Mouse (Mus musculus) splenic B cell, adult 2 months (primary cell): ENCODE measurements around the gene Tmem255b.

Source experiments
- DNase-seq: peaks from one replicate; pipeline ENCODE4 v3.0.0-alpha.2; 2011; ENCODE audit warnings: low read depth, low spot score
- H3K27me3 ChIP-seq: 2 replicates; pipeline ENCODE4 v1.6.1; 2012; ENCODE audit warnings: mild to moderate bottlenecking, low read length, moderate library complexity, mixed read lengths; ENCODE audit not compliant: control insufficient read depth, poor library complexity, insufficient read depth, severe bottlenecking
- H3K36me3 ChIP-seq: 2 replicates; pipeline ENCODE4 v1.6.1; 2012; ENCODE audit warnings: mild to moderate bottlenecking, low read length, moderate library complexity, mixed read lengths; ENCODE audit not compliant: control insufficient read depth, poor library complexity, insufficient read depth, severe bottlenecking

Tmem255b gene

GRCm38 (mm10) chr8:13516728-13517127, 81.7 kb downstream of the Tmem255b start:
- Histone ChIP-seq H3K36me3 (no peaks in the 10 kb centered on the region), H3K27me3 (no peaks in the 10 kb centered on the region)
- DNase-seq = no peak

- Histone ChIP-seq H3K36me3 (no peaks in the 10 kb centered on the region), H3K27me3 (no peaks in the 10 kb centered on the region)
- DNase-seq = no peak
These were observed 82.3 kb downstream of the Tmem255b start for GRCm38 (mm10) chr8:13517284-13517781.
